Mouse (Mus musculus) C2C12 (cell line): ENCODE results near the gene Olfr632. TPM values are rescaled to one million over a fixed set of nuclear protein-coding genes. Genes with fewer than 3 reads are reported as not detected.
"Not testable (repeated sequence)": the region's sequence is repeated elsewhere in the genome, so short reads cannot be mapped to it uniquely, and the experiment has no call there.

Experiments
- H3K27me3 ChIP-seq: one replicate; pipeline ENCODE4 v1.6.1; 2011; ENCODE audit not compliant: control insufficient read depth, insufficient read depth, insufficient read length
- H3K36me3 ChIP-seq: one replicate; pipeline ENCODE4 v1.6.1; 2011; ENCODE audit not compliant: control insufficient read depth, insufficient read depth
- H3K4me3 ChIP-seq: one replicate; pipeline ENCODE4 v1.5.1; 2011; ENCODE audit warnings: mild to moderate bottlenecking, control low read depth; ENCODE audit not compliant: poor library complexity, insufficient read depth, severe bottlenecking
- H3K79me2 ChIP-seq: one replicate; pipeline ENCODE4 v1.6.1; 2011; ENCODE audit not compliant: control insufficient read depth, insufficient read depth
- H3K79me3 ChIP-seq: one replicate; pipeline ENCODE4 v1.6.1; 2011; ENCODE audit warnings: low read depth, control low read depth
- H3ac ChIP-seq: one replicate; pipeline ENCODE3; 2011; ENCODE audit warnings: low read depth; ENCODE audit not compliant: control insufficient read depth, insufficient read length
- CEBPB ChIP-seq: IDR thresholded peaks from one replicate; pipeline ENCODE4 v1.6.1; 2011; ENCODE audit warnings: low read depth, mild to moderate bottlenecking, control low read depth, moderate library complexity
- CTCF ChIP-seq: IDR thresholded peaks from one replicate; pipeline ENCODE4 v1.5.1; 2011; ENCODE audit not compliant: control insufficient read depth, insufficient read depth, insufficient read length
- FOSL1 ChIP-seq: IDR thresholded peaks from one replicate; pipeline ENCODE4 v1.8.0; 2011; ENCODE audit warnings: mild to moderate bottlenecking, low read length; ENCODE audit not compliant: poor library complexity, insufficient read depth, severe bottlenecking
- MAX ChIP-seq: IDR thresholded peaks from one replicate; pipeline ENCODE4 v1.6.1; 2011; ENCODE audit warnings: mild to moderate bottlenecking, control low read depth
- MYOD1 ChIP-seq: IDR thresholded peaks from one replicate; pipeline ENCODE4 v1.6.1; 2011; ENCODE audit warnings: low read depth; ENCODE audit not compliant: control insufficient read depth, insufficient read length
- MYOG ChIP-seq: IDR thresholded peaks from one replicate; pipeline ENCODE4 v1.6.1; 2011; ENCODE audit not compliant: control insufficient read depth, insufficient read length; ENCODE audit errors: extremely low read depth
- USF1 ChIP-seq: IDR thresholded peaks from one replicate; pipeline ENCODE4 v1.6.1; 2011; ENCODE audit warnings: low read depth, mild to moderate bottlenecking, control low read depth, moderate library complexity
- polyA plus RNA-seq: library from polyadenylated mRNA; unstranded; fragments of >200 nt; fragmentation: generic; extraction: Trizol; gene quantifications from one replicate; pipeline ENCODE4 v1.2.1, GENCODE M21; 2012; ENCODE audit warnings: missing spikeins

Olfr632 gene
- polyA plus RNA-seq, 1 experiment: not detected

GRCm38 (mm10) chr7:103915338-103915737 lies 18.8 kb upstream of the Olfr632 start:
- TF ChIP-seq FOSL1: no peak
- TF ChIP-seq MYOG: no peak
- TF ChIP-seq MAX: no peak
- TF ChIP-seq MYOD1: no peak
- no peak for TF ChIP-seq CEBPB
- TF ChIP-seq USF1: no peak
- TF ChIP-seq CTCF: no peak
- no peak overlapping the region for H3ac ChIP-seq
- no peaks in the 10 kb centered on the region for H3K27me3 ChIP-seq
- H3K79me2 ChIP-seq: no peaks in the 10 kb centered on the region
- H3K79me3 ChIP-seq: no peaks in the 10 kb centered on the region
- H3K4me3 ChIP-seq: no peak overlapping the region
- H3K36me3 ChIP-seq: no peaks in the 10 kb centered on the region

DNA sequence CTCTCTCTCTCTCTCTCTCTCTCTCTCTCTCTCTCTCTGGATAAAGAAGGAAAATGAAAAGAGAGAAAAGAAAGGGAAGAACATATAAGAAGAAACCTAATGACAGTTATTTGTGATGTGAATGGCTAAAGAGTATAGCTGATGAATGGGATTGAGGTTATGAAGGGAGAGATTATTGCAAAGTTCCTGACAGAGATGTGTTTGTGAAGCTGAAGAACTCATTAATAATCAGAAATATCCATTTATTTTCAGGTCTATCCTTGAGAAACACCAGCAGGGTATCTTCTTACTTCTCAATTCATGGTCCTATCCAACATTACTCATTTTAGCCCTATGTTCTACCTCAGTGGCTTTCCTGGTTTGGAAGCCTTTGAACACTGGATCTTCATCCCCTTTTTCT lies 5.6 kb upstream of the Olfr632 start, which contains the start of gene Olfr631:
Olfr631 (plus strand) TSS at position 301 of the 400 bp plus-strand sequence.
- TF ChIP-seq MYOG (no peak), MAX (no peak), USF1 (no peak), CEBPB (no peak), FOSL1 (no peak), CTCF (no peak), MYOD1 (no peak)
- Histone ChIP-seq H3K36me3 (no peaks in the 10 kb centered on the region), H3K27me3 (no peaks in the 10 kb centered on the region), H3K79me2 (no peaks in the 10 kb centered on the region), H3K79me3 (no peaks in the 10 kb centered on the region), H3ac (no peak within 1 kb of the TSS), H3K4me3 (no peak within 1 kb of the TSS)

GRCm38 (mm10) chr7:103942730-103943129 lies 8.6 kb downstream of the Olfr632 start:
- H3K79me3 ChIP-seq: no peaks in the 10 kb centered on the region
- no peaks in the 10 kb centered on the region for H3K27me3 ChIP-seq
- no peaks in the 10 kb centered on the region for H3K36me3 ChIP-seq
- no peak overlapping the region for H3ac ChIP-seq
- no peak overlapping the region for H3K4me3 ChIP-seq
- TF ChIP-seq CTCF (peak; percentile 15), MYOD1 (no peak)
- H3K79me2 ChIP-seq: no peaks in the 10 kb centered on the region

- TF ChIP-seq CEBPB (no peak), MAX (no peak), CTCF (no peak), MYOG (no peak), FOSL1 (no peak), USF1 (no peak), MYOD1 (no peak)
- H3K36me3 ChIP-seq: no peaks in the 10 kb centered on the region
- no peaks in the 10 kb centered on the region for H3K79me2 ChIP-seq
- no peaks in the 10 kb centered on the region for H3K79me3 ChIP-seq
- H3ac ChIP-seq: no peak within 1 kb of the TSS
- H3K27me3 ChIP-seq: no peaks in the 10 kb centered on the region
- H3K4me3 ChIP-seq: no peak within 1 kb of the TSS
These were observed 10.0 kb downstream of the Olfr632 start, which contains the start of gene Olfr633 for GRCm38 (mm10) chr7:103944137-103944536. TSS of gene Olfr633 (plus strand) at chr7:103944437.

- H3K79me2 ChIP-seq, H3ac ChIP-seq, H3K79me3 ChIP-seq, H3K36me3 ChIP-seq, H3K4me3 ChIP-seq, H3K27me3 ChIP-seq: not testable (repeated sequence)
These were observed 32.7 kb downstream of the Olfr632 start for GRCm38 (mm10) chr7:103966873-103967272.

GRCm38 (mm10) chr7:103970852-103971251 lies 36.7 kb downstream of the Olfr632 start, which contains the start of gene Olfr635:
TSS of gene Olfr635 (plus strand) at chr7:103971152.
- H3ac ChIP-seq: no peak within 1 kb of the TSS
- no peak within 1 kb of the TSS for H3K4me3 ChIP-seq
- TF ChIP-seq FOSL1 (no peak), MYOD1 (no peak), CEBPB (no peak), MYOG (no peak), CTCF (no peak), USF1 (no peak), MAX (no peak)
- H3K79me2 ChIP-seq: no peaks in the 10 kb centered on the region
- no peaks in the 10 kb centered on the region for H3K27me3 ChIP-seq
- H3K36me3 ChIP-seq: no peaks in the 10 kb centered on the region
- no peaks in the 10 kb centered on the region for H3K79me3 ChIP-seq

DNA sequence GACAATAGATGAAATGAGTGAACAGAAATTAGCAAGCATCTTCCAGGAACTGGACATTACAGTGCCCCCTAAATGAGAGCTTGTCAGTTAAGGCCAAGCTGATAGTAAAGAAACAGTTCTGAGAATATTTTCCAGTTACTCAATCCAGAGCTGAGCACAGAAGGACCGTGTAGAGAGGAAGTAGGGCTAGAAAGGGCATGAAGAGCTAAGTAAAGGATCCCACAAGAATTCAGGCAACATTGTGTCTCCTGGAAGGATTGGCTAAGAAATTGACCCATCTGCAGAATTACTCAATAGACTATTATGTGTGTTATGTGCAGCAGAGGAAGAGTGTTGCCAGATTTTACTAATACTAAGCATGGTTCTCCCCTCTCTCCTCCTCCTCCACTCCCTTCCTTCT lies 37.6 kb downstream of the Olfr632 start:
- TF ChIP-seq USF1 (no peak), MAX (no peak), MYOD1 (no peak), CEBPB (no peak), CTCF (no peak), MYOG (no peak), FOSL1 (no peak)
- Histone ChIP-seq H3K79me2 (no peaks in the 10 kb centered on the region), H3K36me3 (no peaks in the 10 kb centered on the region), H3ac (no peak overlapping the region), H3K79me3 (no peaks in the 10 kb centered on the region), H3K4me3 (no peak overlapping the region), H3K27me3 (no peaks in the 10 kb centered on the region)

Other genes starting within 250 kb of the Olfr632 start
- gene Olfr243, start 219.7 kb upstream of the Olfr632 start, polyA plus RNA-seq: not detected
- gene Olfr628, start 204.0 kb upstream of the Olfr632 start, polyA plus RNA-seq: not detected
- not detected for gene Olfr629, start 189.4 kb upstream of the Olfr632 start, polyA plus RNA-seq
- not detected for gene Olfr630, start 177.0 kb upstream of the Olfr632 start, polyA plus RNA-seq
- not detected for gene Olfr69, start 162.8 kb upstream of the Olfr632 start, polyA plus RNA-seq
- not detected for gene Olfr68, start 154.6 kb upstream of the Olfr632 start, polyA plus RNA-seq
- gene Olfr67, start 142.5 kb upstream of the Olfr632 start, polyA plus RNA-seq: not detected
- not detected for gene Hbb-bt, start 120.4 kb upstream of the Olfr632 start, polyA plus RNA-seq
- not detected for gene Hbb-bs, start 106.3 kb upstream of the Olfr632 start, polyA plus RNA-seq
- gene Hbb-bh2, start 93.8 kb upstream of the Olfr632 start, polyA plus RNA-seq: not detected
- gene Hbb-bh1, start 91.2 kb upstream of the Olfr632 start, polyA plus RNA-seq: not detected
- gene Hbb-y, start 81.1 kb upstream of the Olfr632 start, polyA plus RNA-seq: not detected
- gene Olfr66, start 48.1 kb upstream of the Olfr632 start, polyA plus RNA-seq: not detected
- gene Olfr64, start 39.9 kb upstream of the Olfr632 start, polyA plus RNA-seq: not detected
- not detected for gene Olfr65, start 30.9 kb upstream of the Olfr632 start, polyA plus RNA-seq
- gene Olfr631, start 5.5 kb upstream of the Olfr632 start, polyA plus RNA-seq: not detected
- gene Olfr633, start 10.1 kb downstream of the Olfr632 start, polyA plus RNA-seq: not detected
- gene Olfr635, start 36.8 kb downstream of the Olfr632 start, polyA plus RNA-seq: not detected
- not detected for gene Olfr638, start 64.4 kb downstream of the Olfr632 start, polyA plus RNA-seq
- gene Olfr639, start 83.0 kb downstream of the Olfr632 start, polyA plus RNA-seq: not detected
- not detected for gene Olfr640, start 91.2 kb downstream of the Olfr632 start, polyA plus RNA-seq
- not detected for gene Olfr641, start 101.1 kb downstream of the Olfr632 start, polyA plus RNA-seq
- gene Olfr642, start 118.3 kb downstream of the Olfr632 start, polyA plus RNA-seq: not detected
- not detected for gene 4930516K23Rik, start 127.1 kb downstream of the Olfr632 start, polyA plus RNA-seq
- gene Olfr644, start 137.5 kb downstream of the Olfr632 start, polyA plus RNA-seq: not detected
- not detected for gene Olfr645, start 151.1 kb downstream of the Olfr632 start, polyA plus RNA-seq
- not detected for gene Olfr646, start 170.5 kb downstream of the Olfr632 start, polyA plus RNA-seq
- not detected for gene Ubqln5, start 195.5 kb downstream of the Olfr632 start, polyA plus RNA-seq
- gene Olfr643, start 203.1 kb downstream of the Olfr632 start, polyA plus RNA-seq: not detected
- not detected for gene Ubqln3, start 208.9 kb downstream of the Olfr632 start, polyA plus RNA-seq
- not detected for gene Ubqlnl, start 216.2 kb downstream of the Olfr632 start, polyA plus RNA-seq
- not detected for gene Olfm5, start 230.5 kb downstream of the Olfr632 start, polyA plus RNA-seq
- gene Olfr648, start 249.0 kb downstream of the Olfr632 start, polyA plus RNA-seq: not detected